Mouse (Mus musculus) gastrocnemius, postnatal 14 days (tissue): ENCODE results near the gene Slc25a13. TPM values are rescaled to one million over a fixed set of nuclear protein-coding genes. Genes with fewer than 3 reads are reported as not detected.
"Not testable (repeated sequence)": the region's sequence is repeated elsewhere in the genome, so short reads cannot be mapped to it uniquely, and the experiment has no call there.

Source experiments
- DNase-seq: peaks from one replicate; pipeline ENCODE4 v3.0.0; 2021; ENCODE audit warnings: mixed read lengths
- intact Hi-C: fragments of 180-260 bp; cut with DNase I; formaldehyde crosslinking; loops from one replicate; pipeline ENCODE4 v1.15.1; 2025; ENCODE audit warnings: low total_unique reads
- total RNA-seq, 2 experiments: library from RNA; stranded (reverse); gene quantifications; 2 replicates each; pipeline ENCODE4 v1.2.3; 2021

Slc25a13 gene
- total RNA-seq, 2 experiments from 2014 or later: 0.64 to 0.86 TPM

DNA sequence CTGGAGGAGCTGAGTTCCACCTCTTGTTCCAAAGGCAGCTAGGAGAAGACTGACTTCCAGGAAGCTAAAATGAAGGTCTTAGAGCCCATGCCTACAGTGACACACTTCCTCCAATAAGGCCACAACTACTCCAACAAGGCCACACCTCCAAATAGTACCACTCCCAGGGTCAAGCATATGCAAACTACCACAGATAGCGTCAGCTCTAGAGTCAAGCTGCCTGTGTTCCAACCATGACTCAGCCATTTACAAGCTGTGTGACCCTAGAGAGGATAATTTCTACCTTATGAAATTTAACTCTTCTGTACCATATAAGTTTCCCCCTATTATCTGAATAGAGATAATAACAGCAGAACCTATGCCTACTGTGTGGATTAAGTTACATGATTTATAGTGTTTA lies 9.6 kb downstream of the Slc25a13 start:
- DNase-seq: no peak
- intact Hi-C loops: no loop called here

DNA sequence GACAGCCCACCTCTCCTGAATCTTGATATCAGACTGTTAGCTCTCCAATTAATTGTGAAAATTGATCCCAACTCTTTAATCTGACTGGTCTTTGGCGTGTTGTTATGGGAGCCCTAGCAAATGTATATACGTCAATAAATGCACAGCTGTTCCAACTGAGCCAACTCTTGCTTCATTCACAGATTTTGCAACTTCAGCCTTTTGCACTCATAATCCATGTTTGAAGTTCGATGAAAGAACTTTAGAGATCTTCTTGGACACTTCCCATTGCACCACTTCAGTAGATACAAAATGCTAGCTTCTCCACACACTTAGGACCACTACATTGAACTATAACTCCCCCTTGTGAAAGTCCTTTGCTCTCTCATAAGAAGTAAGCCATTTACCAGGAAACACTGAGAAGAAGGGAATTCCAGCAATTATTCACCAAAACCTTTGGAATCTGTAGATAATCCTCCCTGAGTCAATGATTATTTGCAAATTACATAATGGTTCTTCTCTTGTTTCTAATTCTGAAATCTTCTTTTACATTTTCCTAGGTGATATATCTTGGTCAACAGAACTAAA lies 11.3 kb downstream of the Slc25a13 start:
- intact Hi-C loops: no loop called here
- DNase-seq: no peak

DNA sequence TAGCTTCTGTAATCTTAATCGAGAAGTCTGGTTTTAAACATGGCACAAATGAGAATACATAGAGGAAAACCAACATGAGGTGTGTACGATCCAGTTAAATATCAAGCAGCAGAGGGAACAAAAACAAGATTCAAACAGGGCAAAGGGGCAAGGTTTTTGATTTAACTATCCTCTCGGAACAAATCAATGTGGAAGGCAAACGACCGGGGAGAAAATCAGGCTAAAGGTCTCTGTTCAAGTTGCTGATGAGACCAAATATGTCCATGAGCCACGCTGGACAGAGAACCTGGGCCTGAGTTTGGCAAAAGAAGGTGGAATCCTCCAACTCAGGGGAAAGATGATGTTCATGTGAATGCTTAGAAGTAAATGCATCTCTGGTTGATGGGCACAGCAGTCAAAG lies 14.5 kb downstream of the Slc25a13 start:
- DNase-seq: no peak
- intact Hi-C loops: no loop called here

DNA sequence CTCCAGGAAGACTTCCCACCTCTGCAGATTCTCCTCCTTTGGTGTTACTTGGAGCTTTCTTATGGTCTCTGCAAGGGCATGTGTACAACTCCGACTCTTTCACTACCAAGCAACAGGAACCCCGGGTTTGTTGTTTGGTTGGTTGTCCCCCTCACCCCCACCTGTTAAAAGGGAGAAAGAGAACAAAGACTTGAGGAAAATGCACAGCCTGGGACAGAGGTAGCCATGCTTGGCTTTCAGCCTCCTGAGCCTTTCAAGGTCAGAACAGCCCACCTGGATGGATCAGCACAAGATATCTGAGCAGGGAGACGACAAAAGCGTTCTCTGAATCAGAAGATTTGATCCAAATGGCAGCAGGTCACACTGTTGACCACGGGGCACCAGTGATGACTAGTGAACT lies 15.0 kb downstream of the Slc25a13 start:
- intact Hi-C loops: no loop called here
- no peak for DNase-seq

DNA sequence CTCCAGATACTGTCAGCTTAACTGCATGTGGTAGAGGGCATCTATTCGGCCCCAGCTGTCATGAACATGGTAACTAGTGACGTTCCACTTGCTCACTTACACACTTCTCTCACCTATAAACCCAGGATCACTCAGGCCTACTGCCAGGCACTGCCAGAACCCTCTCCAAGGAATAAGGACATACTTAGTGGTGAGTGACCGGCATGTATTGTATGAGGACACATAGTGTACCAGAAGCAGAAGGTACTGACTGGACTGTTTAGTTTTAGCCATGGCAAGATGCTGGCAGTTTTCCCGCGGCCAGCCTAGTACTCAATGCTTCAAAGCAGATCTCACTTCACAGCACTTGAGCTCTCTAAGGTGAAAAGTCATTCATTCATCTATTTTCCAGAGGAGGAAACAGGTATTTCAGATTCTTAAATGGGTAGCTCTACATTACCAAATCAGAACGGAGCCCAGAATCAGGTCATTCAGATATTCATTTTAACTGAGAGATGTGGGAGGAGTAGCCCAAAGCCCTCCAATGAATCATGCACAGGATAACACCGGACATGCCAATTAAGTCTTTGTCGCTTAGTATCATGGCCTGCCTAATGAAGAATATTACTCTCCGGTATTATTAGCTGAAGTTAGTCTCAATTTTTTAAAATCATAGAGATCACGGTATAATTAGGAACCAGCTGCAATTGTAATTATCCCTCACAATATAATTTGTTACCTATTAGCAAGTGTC lies 17.7 kb downstream of the Slc25a13 start:
- no peak for DNase-seq
- intact Hi-C loops: no loop called here

DNA sequence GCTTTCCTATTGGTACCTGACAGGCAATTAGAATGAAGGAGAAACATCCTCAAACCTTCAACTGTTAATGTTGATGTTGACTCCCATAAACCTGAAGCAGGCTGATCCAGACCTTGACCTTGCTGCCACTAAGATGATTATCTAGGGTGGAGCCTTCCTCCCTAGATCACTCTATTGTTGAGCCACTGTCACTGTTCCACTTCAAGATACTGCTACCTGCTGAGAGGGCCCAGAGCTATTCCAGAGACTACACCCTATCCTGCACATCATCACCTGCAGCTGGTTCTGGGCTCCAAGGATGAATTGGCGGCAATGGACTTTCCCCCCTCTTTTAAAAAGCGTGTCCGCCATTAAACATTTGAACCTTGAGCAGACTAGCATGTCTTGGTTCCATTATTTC lies 18.9 kb downstream of the Slc25a13 start:
- intact Hi-C loops, DNase-seq: not testable (repeated sequence)

DNA sequence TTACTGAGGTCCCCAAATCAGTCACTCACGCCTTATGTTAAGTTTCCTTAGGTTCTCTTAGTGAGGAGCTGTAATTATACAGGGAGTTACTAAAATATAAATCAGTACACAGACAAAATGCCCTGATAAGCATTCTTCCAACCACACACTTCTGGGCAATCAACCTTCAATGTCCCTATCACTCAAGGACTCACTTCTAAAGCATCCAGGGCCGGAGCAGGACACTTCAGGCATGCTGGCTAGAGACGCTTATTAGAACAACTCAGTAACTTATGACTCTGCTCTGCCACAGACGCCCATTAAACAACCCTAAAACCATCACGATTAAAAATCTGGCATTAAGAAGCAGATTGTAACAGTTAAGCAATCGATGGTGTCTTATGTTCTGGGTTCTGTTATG lies 19.6 kb downstream of the Slc25a13 start:
- no peak for DNase-seq

DNA sequence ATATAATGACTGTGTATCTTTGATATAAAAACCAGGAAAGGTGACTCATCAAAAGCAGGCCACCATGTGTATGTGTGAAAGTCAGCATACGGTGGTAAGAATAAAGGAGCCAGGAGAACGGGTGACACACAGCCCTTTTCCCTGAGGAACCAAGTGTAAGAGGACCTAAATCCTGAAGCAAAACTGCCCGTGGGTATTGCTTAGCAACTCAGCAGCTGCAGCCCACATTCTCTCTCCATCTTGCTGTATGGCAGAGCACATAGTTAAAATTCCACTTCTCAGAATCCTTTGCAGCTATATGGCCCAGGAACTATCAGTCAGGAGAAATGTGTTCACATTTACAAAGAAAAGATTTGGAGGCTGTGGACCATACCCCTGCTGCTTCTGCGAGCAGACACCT lies 20.4 kb downstream of the Slc25a13 start:
- intact Hi-C loops: no loop called here

More for the DNA sequence above, 19.6 kb downstream of the Slc25a13 start:
- intact Hi-C loops: no loop called here

DNA sequence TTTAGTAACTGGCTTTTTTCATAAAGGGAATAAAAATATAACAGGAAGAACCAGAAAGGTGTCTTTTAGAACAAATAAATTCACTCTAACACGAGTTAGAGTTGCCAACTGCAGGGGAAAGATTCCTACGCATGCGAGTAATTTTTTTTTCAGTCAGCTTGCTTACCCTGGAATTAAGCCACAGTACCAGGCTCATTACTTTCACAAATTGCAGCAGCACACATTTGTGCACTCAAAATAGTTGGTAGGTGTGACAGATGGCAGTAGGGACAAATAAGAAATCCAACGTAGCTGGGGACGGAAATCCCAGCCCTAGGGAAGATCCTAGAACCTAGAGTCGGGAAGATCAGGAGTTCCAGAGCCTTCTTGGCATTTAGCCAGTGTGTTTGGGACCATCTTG lies 22.1 kb downstream of the Slc25a13 start:
- intact Hi-C loops: no loop called here
- no peak for DNase-seq

More for the DNA sequence above, 20.4 kb downstream of the Slc25a13 start:
- DNase-seq: no peak

DNA sequence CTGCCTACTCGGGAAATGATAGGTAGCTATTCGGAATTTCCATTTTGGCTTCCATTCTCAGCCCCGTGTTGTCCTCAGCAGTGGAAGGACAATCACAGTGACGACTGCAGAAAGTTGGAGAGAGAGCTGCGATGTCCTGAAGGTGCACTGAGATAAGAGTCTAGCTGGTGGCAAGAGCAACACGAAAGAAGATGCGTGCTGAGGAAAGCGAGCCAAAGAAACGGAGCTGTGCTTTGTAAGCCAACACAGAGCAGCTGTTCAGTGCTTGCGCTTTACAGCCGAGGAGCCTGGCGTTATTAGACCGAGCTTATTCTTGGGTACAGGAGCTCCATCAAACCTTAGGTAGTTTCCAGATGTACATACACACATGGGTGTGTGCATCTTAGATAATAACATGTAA lies 23.1 kb downstream of the Slc25a13 start:
- intact Hi-C loops: no loop called here

DNA sequence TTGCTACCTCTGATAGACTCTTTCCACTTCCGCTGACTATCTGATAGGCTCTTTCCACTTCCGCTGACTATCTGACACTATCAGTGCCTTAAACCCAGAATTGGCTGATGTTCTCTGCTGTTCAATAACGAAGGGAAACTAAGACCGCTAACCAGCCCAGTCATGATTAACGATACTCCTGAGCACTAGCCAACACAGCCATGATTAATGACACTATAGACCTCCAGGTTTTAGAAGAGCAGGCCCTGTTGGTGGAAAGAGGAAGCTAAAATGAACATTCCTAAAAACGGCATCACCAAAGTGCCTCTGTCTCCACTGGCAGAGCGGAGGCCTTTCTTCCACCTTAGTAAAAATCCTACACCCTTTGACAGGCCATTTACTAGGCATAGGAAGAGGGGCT lies 24.6 kb downstream of the Slc25a13 start:
- intact Hi-C loops: no loop called here
- no peak for DNase-seq

More for the DNA sequence above, 23.1 kb downstream of the Slc25a13 start:
- no peak for DNase-seq

DNA sequence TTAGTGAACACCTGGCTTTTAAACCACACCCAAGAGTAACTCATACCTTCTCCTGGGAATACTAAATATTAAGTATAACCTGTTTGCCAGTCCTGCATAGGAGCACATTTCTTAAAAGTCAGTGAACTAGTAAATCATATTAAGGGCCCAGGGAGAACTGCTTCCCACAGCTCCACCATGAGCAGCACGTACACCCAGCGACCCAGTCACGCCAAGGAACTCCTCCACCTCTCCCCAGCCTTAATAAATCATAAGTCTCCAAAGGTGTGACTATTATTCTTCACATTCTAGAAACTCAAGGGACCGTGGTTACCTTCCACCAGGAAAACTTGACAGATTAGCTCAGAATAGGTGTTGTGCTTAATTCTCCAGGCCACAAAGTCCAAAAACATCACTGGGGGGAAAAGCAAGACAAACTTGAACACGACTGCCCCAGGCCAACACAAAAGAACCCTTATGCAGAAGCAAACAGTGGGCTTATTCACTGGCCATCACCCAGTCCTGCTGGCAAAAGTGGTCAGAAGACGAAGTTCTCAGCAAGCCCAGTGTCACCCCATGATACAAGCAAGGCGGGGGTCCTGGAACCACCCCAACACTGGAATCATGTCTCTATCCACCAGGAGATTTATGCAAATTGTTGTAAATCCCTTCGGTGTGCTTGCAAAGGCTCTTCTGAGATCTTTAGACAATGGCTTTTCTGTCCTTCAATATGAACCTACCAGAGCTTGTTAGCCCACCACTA lies 25.2 kb downstream of the Slc25a13 start:
- DNase-seq: no peak
- intact Hi-C loops: no loop called here

DNA sequence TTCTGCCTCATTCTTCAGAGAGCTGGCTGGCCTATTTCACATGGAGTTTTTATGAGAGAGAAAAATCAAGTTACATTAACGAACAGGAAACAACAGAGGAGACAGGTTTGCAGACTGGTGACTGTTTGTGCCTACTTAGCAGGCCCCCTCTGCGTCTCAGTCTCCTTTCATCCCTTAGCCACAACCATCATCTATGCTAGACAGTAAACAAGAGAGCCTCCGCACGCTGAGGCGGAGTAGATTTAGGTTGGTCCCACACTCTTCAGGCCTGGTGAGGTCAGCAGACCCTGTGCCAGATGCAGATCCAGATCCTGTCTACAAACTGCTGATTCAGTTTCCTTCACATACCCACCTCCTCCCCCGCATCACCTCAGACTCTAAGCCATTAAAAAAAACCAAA lies 28.0 kb downstream of the Slc25a13 start:
- intact Hi-C loops: no loop called here
- no peak for DNase-seq

DNA sequence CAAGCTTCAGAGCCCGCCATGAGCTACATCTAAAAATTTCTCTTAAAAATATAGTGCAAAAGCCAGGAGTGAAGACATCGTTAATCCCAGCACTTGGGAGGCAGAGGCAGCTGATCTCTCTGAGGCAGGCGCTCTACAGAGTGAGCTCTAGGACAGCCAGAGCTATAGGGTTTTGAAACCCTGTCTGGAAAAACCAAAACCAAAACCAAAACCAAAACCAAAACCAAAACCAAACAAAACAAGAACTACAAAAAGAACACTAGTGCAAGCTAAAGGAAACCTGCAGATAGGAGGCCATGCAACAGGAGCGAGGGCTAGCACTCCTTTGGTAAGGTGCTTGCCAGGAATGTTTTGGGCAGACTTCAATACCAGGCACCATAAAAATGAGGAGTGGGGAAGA lies 30.5 kb downstream of the Slc25a13 start:
- no peak for DNase-seq
- intact Hi-C loops: no loop called here

DNA sequence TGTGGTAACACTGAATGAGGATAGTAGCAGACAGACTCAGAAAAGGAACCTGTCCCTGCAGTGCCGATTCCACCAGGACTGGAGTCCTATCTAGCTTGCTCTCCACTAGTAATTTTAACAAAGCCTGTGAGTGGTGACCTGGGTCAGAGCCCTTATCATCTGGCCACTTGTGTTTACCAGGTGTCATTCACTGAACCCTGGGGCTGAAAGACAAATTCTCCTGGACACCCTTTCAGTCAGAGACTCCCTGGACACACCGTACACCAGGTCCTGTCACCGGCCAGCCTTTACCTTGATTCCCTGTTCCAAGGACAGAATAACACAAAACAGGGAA lies 31.3 kb downstream of the Slc25a13 start:
- DNase-seq: no peak
- intact Hi-C loops: no loop called here

DNA sequence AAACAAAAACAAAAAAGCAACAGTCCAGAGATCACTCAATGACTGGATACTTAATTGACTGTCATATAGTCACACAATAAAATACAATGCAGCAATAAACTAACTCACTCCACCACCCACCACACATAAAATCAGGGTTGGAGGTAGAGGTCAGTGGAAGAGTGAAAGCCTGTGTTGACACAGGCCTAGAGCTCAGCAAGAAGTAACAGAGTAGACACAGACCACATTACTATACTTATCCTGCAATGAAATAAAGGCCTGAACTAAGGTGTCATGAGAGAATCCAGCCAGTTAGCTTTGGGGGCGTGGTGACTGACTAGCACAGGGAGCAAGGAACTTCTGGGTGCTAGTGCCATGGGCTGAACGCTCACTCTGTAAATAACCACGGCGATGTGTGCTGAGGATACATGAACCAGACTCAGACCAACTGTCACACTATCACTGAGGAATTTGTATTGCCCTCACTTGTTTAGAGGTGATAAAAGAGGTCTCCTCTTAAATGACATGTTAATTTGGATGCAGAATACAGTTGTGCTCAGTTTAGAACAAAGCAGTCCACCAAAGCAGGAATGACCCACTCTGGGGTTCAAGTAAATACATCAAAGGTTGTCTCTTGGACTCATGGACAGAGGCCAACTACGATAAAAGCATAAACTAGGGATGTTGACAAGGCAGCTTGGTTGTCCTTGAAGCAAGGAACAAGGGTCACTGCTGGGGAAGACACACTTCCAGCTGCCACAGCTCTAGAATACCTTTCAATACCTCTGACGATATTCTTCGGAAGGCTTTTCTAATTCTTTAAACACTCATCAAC lies 31.8 kb downstream of the Slc25a13 start:
- DNase-seq: no peak

DNA sequence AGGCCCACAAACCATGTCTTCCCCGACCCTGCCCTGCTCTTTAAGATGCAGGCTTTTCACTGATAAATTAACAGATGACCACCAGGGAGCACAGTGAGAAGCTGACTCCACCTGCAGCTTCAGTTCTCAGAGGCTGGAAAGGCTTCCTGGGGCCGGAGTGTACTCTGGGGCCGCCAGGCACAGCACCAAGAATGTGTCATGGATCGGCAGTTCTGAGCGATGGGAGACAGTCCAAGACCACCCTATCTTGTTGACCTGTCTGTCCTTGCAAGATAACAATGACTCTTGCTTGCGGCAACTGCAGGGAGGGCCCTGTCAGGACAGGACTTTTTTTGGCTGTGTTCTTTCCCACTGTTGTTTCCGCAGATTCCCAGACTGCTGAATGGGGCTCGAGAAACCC lies 33.4 kb downstream of the Slc25a13 start:
- no peak for DNase-seq
- intact Hi-C loops: no loop called here

More for the DNA sequence above, 31.8 kb downstream of the Slc25a13 start:
- intact Hi-C loops: no loop called here

DNA sequence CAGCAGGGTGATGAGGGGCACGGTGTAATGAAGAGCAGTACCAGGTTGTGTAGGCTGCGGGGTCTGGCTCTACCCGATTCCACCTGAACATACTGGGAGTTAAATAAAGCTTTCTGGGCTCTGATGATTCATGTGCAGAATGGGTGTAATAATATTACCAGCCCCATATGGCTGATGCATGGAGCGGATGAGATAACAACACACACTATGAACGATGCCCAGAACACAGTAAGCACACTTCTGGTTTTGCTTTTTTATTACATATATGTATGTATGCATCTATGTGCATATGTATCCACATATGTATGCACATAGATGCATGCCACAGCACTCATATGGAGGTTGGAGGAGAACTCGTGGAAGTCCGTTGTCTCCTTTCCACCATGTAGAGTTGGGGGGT lies 34.8 kb downstream of the Slc25a13 start:
- no peak for DNase-seq
- intact Hi-C loops: no loop called here

DNA sequence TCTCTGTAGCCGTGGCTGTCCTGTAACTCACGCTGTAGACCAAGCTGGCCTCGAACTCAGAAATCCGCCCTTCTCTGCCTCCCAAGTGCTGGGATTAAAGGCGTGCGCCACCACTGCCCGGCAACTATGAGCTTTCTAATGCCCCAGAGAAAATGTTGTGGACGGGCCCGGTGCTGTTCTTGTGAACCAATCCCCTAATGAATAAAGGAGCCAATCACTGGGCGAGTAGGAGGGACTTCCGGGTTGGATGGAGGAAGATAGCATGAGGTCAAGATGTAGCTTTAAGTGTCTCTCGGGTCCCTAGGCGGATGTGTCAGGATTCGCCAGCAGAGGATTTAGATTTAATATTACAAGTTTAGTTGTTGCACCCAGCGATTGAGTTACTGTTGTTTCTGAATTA lies 38.6 kb downstream of the Slc25a13 start:
- DNase-seq, intact Hi-C loops: not testable (repeated sequence)

DNA sequence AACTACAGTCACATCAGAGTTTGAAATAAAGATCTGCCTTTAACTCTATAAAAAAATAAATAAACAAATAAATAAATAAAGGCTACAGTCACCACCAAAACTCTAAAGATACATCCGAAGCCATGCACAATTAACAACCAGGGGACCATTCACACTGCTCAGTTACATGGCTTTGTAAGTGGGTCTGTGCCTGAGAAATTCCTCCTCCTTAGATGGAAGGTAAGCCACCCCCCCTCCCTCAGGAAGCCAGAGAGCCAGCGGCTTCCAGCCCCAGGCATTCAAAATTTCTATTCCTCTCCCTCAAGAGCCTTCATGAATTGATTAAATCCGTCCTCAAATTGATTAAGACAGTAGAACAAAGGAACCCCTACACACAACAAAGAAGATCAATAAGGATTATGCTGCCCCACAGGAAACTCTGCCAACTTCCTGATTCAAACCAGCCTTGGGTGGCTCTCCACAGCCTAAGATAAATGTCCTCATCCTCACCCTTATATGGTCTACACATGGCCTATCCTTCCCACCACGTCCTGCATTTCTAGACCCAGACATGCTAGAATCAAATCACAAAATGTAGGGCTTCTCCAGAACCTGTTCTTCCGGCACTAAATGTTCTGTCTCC lies 41.5 kb downstream of the Slc25a13 start:
- intact Hi-C loops: no loop called here
- DNase-seq: no peak
